Comparison of ENCODE assay signal across 18 mouse cellular contexts in genomic region chr8:116975066-116975465, GRCm38 (mm10). TPM values are rescaled to one million over a fixed set of nuclear protein-coding genes. Genes with fewer than 3 reads are reported as not detected.
DNase-seq lines count a peak whose midpoint lies in the region; ATAC-seq and TF ChIP-seq lines count a peak whose summit lies in the region.
"Had no signal": no experiment of that assay in that cellular context is flagged by ENCODE, and none has a peak within 500 bp of the region (broad histone marks: within the 10 kb centered on the region; RNA-seq: fewer than 3 reads in every experiment).

No protein-coding gene starts in this region.

- no peak for TF ChIP-seq POLR2A in liver, adult 2 months (IDR thresholded peaks at IDR 0.05; ENCODE audit: extremely low read depth, insufficient read depth, low read length)

- peaks cover 13% of the 10 kb centered on the region for H3K4me1 ChIP-seq in heart, embryonic 10.5 days
- peaks cover 4% of the 10 kb centered on the region; the same call in 1 of the 2 replicates for H3K4me1 ChIP-seq in liver, adult 2 months (ENCODE audit: control insufficient read depth, insufficient read depth, low read length)
- H3K4me1 ChIP-seq in liver, embryonic 12.5 days, result peaks cover 22% of the 10 kb centered on the region
- H3K4me1 ChIP-seq in limb, embryonic 13.5 days, result peaks cover 17% of the 10 kb centered on the region

- 44% methylated on average over 5 of the region's 5 CpGs for WGBS in heart, embryonic 10.5 days
- WGBS in liver, adult 2 months, result 60% methylated on average over 5 of the region's 5 CpGs
- 32% methylated on average over 5 of the region's 5 CpGs for WGBS in liver, embryonic 12.5 days (ENCODE audit: insufficient replicate concordance)
- WGBS in limb, embryonic 13.5 days, result 30% methylated on average over 5 of the region's 5 CpGs

- H3K9me3 ChIP-seq in heart, embryonic 10.5 days, result no peaks in the 10 kb centered on the region
- no peaks in the 10 kb centered on the region for H3K9me3 ChIP-seq in liver, embryonic 12.5 days (replicated peaks)
- no peaks in the 10 kb centered on the region for H3K9me3 ChIP-seq in limb, embryonic 13.5 days
- H3K9me3 ChIP-seq: forebrain, embryonic 12.5 days; heart, embryonic 13.5 days; midbrain, embryonic 12.5 days had no signal

- no peaks in the 10 kb centered on the region for H3K79me2 ChIP-seq in liver, adult 2 months (ENCODE audit: control insufficient read depth, insufficient read depth, low read length)

- no peak overlapping the region for H3K4me2 ChIP-seq in liver, embryonic 12.5 days
- peak overlapping the region; percentile 7; the same call in 1 of the 2 replicates for H3K4me2 ChIP-seq in limb, embryonic 13.5 days (replicated peaks)
- H3K4me2 ChIP-seq: forebrain, embryonic 12.5 days; heart, embryonic 13.5 days; midbrain, embryonic 12.5 days had no signal

- H3K9ac ChIP-seq in liver, adult 2 months (ENCODE audit: low read depth, low read length), result no peak overlapping the region
- no peak overlapping the region for H3K9ac ChIP-seq in liver, embryonic 12.5 days
- H3K9ac ChIP-seq in limb, embryonic 13.5 days, result 0 out of 2 replicates have a peak overlapping the region, but pooled peaks have one; percentile 4
- H3K9ac ChIP-seq: forebrain, embryonic 12.5 days; midbrain, embryonic 12.5 days had no signal

- H3K4me3 ChIP-seq in heart, embryonic 10.5 days, result no peak overlapping the region
- no peak overlapping the region for H3K4me3 ChIP-seq in liver, adult 2 months (ENCODE audit: insufficient read depth, low read depth, low read length)
- no peak overlapping the region for H3K4me3 ChIP-seq in liver, embryonic 12.5 days
- no peak overlapping the region for H3K4me3 ChIP-seq in limb, embryonic 13.5 days
- H3K4me3 ChIP-seq: forebrain, embryonic 12.5 days; heart, embryonic 13.5 days; midbrain, embryonic 12.5 days had no signal

- DNase-seq in heart, adult 18-20 months, result peak; percentile 9 to 38
- no peak for DNase-seq in heart, embryonic 10.5 days (ENCODE audit: low spot score)
- DNase-seq in liver, adult 2 months (ENCODE audit: extremely low read depth, low read depth, low spot score), result no peak
- peak; percentile 84 for DNase-seq in R1 (ENCODE audit: low read depth, low spot score)
- no peak for DNase-seq in left cerebral cortex, adult 9 months (ENCODE audit: low spot score in 2 of 2)
- no peak for DNase-seq in left cerebral cortex, postnatal 14 days (ENCODE audit: low spot score in 2 of 2)
- DNase-seq: cerebellum, postnatal 10 days; embryo, embryonic 11 days; gastrocnemius, postnatal 14 days; heart, postnatal 36 days; lung, postnatal 36 days had no signal

- no peak for ATAC-seq in liver, embryonic 12.5 days
- ATAC-seq in limb, embryonic 13.5 days (ENCODE audit: low FRiP score, low read depth), result no peak
- ATAC-seq: Patski had no signal

- H3K27me3 ChIP-seq in heart, embryonic 10.5 days (ENCODE audit: insufficient read depth, poor library complexity, severe bottlenecking), result no peaks in the 10 kb centered on the region
- H3K27me3 ChIP-seq in liver, adult 2 months (ENCODE audit: control insufficient read depth, insufficient read depth, low read length), result no peaks in the 10 kb centered on the region
- peaks cover 16% of the 10 kb centered on the region for H3K27me3 ChIP-seq in liver, embryonic 12.5 days (replicated peaks)
- H3K27me3 ChIP-seq in limb, embryonic 13.5 days, result no peaks in the 10 kb centered on the region
- H3K27me3 ChIP-seq: CH12.LX; forebrain, embryonic 12.5 days; heart, embryonic 13.5 days; midbrain, embryonic 12.5 days; Patski had no signal

- intact Hi-C loops in left cerebral cortex, postnatal 14 days (cut with DNase I), result no loop called here

- no peaks in the 10 kb centered on the region for H3K36me3 ChIP-seq in heart, embryonic 10.5 days
- no peaks in the 10 kb centered on the region for H3K36me3 ChIP-seq in liver, adult 2 months (ENCODE audit: control insufficient read depth, insufficient read depth, low read length)
- no peaks in the 10 kb centered on the region for H3K36me3 ChIP-seq in liver, embryonic 12.5 days
- H3K36me3 ChIP-seq in limb, embryonic 13.5 days, result no peaks in the 10 kb centered on the region
- H3K36me3 ChIP-seq: forebrain, embryonic 12.5 days; heart, embryonic 13.5 days had no signal

- no peak for TF ChIP-seq CTCF in liver, adult 2 months (IDR thresholded peaks at IDR 0.05; ENCODE audit: low read depth, low read length)

- no peak overlapping the region for H3K27ac ChIP-seq in heart, embryonic 10.5 days
- H3K27ac ChIP-seq in liver, adult 2 months (replicated peaks; ENCODE audit: insufficient read depth, low read depth, low read length), result 0 out of 2 replicates have a peak overlapping the region, but pooled peaks have one; percentile 7
- no peak overlapping the region for H3K27ac ChIP-seq in liver, embryonic 12.5 days
- H3K27ac ChIP-seq in limb, embryonic 13.5 days, result no peak overlapping the region
- H3K27ac ChIP-seq: forebrain, embryonic 12.5 days; heart, embryonic 13.5 days; midbrain, embryonic 12.5 days had no signal

RNA-seq across cellular contexts. Expression of gene 1700030J22Rik, which starts 3.7 kb away (rescaled TPM):
- under 1 TPM; 0.42 to 0.49 TPM for total RNA-seq in heart, adult 18-20 months (2021)
- 0.74 and 1.3 TPM in 2 replicates for polyA plus RNA-seq in heart, embryonic 10.5 days (2016; fragmentation: Nextera tagmentation; extraction: Ambion mirVana)
- 0.13 and 0.18 TPM in 2 replicates for total RNA-seq in liver, adult 2 months (2014; rRNA removed)
- 0.15 and 0.20 TPM in 2 replicates for polyA plus RNA-seq in liver, adult 2 months (2012; rRNA removed)
- 0.66 and 0.92 TPM in 2 replicates for polyA plus RNA-seq in liver, embryonic 12.5 days (2016; fragmentation: Nextera tagmentation; extraction: Ambion mirVana)
- 2.0 and 2.6 TPM in 2 replicates for polyA plus RNA-seq in limb, embryonic 13.5 days (2015; fragmentation: Nextera tagmentation; extraction: Ambion mirVana)
- total RNA-seq in left cerebral cortex, postnatal 14 days (2021), result 10 to 100 TPM; 13.8 to 14.7 TPM

RNA-seq across cellular contexts. Expression of gene Gcsh, which starts 18.3 kb away (rescaled TPM):
- 10 to 100 TPM; 62.1 to 63.3 TPM for total RNA-seq in heart, adult 18-20 months (2021)
- 106 and 140 TPM in 2 replicates for polyA plus RNA-seq in heart, embryonic 10.5 days (2016; fragmentation: Nextera tagmentation; extraction: Ambion mirVana)
- 146 and 161 TPM in 2 replicates for total RNA-seq in liver, adult 2 months (2014; rRNA removed)
- 75.7 and 96.4 TPM in 2 replicates for polyA plus RNA-seq in liver, adult 2 months (2012; rRNA removed)
- polyA plus RNA-seq in liver, embryonic 12.5 days (2016; fragmentation: Nextera tagmentation; extraction: Ambion mirVana), result 86.0 and 93.4 TPM in 2 replicates
- 124 and 130 TPM in 2 replicates for polyA plus RNA-seq in limb, embryonic 13.5 days (2015; fragmentation: Nextera tagmentation; extraction: Ambion mirVana)
- 10 to 100 TPM; 37.6 to 41.1 TPM for total RNA-seq in left cerebral cortex, postnatal 14 days (2021)

RNA-seq across cellular contexts. Expression of gene Atmin, which starts 31.9 kb away (rescaled TPM):
- 10 to 100 TPM; 15.5 to 16.2 TPM for total RNA-seq in heart, adult 18-20 months (2021)
- polyA plus RNA-seq in heart, embryonic 10.5 days (2016; fragmentation: Nextera tagmentation; extraction: Ambion mirVana), result 8.6 and 11.2 TPM in 2 replicates
- total RNA-seq in liver, adult 2 months (2014; rRNA removed), result 2.9 and 3.7 TPM in 2 replicates
- polyA plus RNA-seq in liver, adult 2 months (2012; rRNA removed), result 3.9 and 4.1 TPM in 2 replicates
- polyA plus RNA-seq in liver, embryonic 12.5 days (2016; fragmentation: Nextera tagmentation; extraction: Ambion mirVana), result 7.6 and 8.2 TPM in 2 replicates
- 9.4 and 9.5 TPM in 2 replicates for polyA plus RNA-seq in limb, embryonic 13.5 days (2015; fragmentation: Nextera tagmentation; extraction: Ambion mirVana)
- 10 to 100 TPM; 41.1 to 46.4 TPM for total RNA-seq in left cerebral cortex, postnatal 14 days (2021)

RNA-seq across cellular contexts. Expression of gene Cenpn, which starts 53.5 kb away (rescaled TPM):
- total RNA-seq in heart, adult 18-20 months (2021), result under 1 TPM; 0.25 to 0.69 TPM
- 36.9 and 45.5 TPM in 2 replicates for polyA plus RNA-seq in heart, embryonic 10.5 days (2016; fragmentation: Nextera tagmentation; extraction: Ambion mirVana)
- total RNA-seq in liver, adult 2 months (2014; rRNA removed), result 0.74 and 1.3 TPM in 2 replicates
- 0.44 and 0.72 TPM in 2 replicates for polyA plus RNA-seq in liver, adult 2 months (2012; rRNA removed)
- polyA plus RNA-seq in liver, embryonic 12.5 days (2016; fragmentation: Nextera tagmentation; extraction: Ambion mirVana), result 37.3 and 41.1 TPM in 2 replicates
- 40.2 and 41.5 TPM in 2 replicates for polyA plus RNA-seq in limb, embryonic 13.5 days (2015; fragmentation: Nextera tagmentation; extraction: Ambion mirVana)
- 1 to 10 TPM; 1.6 to 2.7 TPM for total RNA-seq in left cerebral cortex, postnatal 14 days (2021)

RNA-seq across cellular contexts. Expression of gene Cmc2, which starts 53.8 kb away (rescaled TPM):
- 10 to 100 TPM; 70.9 to 92.4 TPM for total RNA-seq in heart, adult 18-20 months (2021)
- 82.0 and 104 TPM in 2 replicates for polyA plus RNA-seq in heart, embryonic 10.5 days (2016; fragmentation: Nextera tagmentation; extraction: Ambion mirVana)
- total RNA-seq in liver, adult 2 months (2014; rRNA removed), result 9.3 and 10.9 TPM in 2 replicates
- polyA plus RNA-seq in liver, adult 2 months (2012; rRNA removed), result 4.2 and 5.2 TPM in 2 replicates
- polyA plus RNA-seq in liver, embryonic 12.5 days (2016; fragmentation: Nextera tagmentation; extraction: Ambion mirVana), result 83.5 and 87.1 TPM in 2 replicates
- 74.5 and 75.4 TPM in 2 replicates for polyA plus RNA-seq in limb, embryonic 13.5 days (2015; fragmentation: Nextera tagmentation; extraction: Ambion mirVana)
- 10 to 100 TPM; 12.9 to 14.8 TPM for total RNA-seq in left cerebral cortex, postnatal 14 days (2021)

Comparison
In these comparisons a context has a peak if more than half of its experiments do, and no peak if none do; other contexts are left out.
1. DNase-seq: peak in heart, adult 18-20 months (2 of 2) and R1 (single experiment); none in heart, embryonic 10.5 days (single experiment), liver, adult 2 months (single experiment), left cerebral cortex, adult 9 months (0 of 2) and left cerebral cortex, postnatal 14 days (0 of 2).